Mouse (Mus musculus) thymus, postnatal 0 days (tissue): ENCODE data around the gene Lrrtm4. TPM values are rescaled to one million over a fixed set of nuclear protein-coding genes. Genes with fewer than 3 reads are reported as not detected.

ENCODE experiments used
- DNase-seq: peaks from one replicate; pipeline ENCODE4 v3.0.0-alpha.2; 2015; ENCODE audit warnings: low spot score
- polyA plus RNA-seq: library from polyadenylated mRNA; unstranded; fragments of >200 nt; fragmentation: Nextera tagmentation; extraction: Ambion mirVana; gene quantifications from 2 replicates; pipeline ENCODE4 v1.2.1, GENCODE M21; 2015

Gene Lrrtm4
- 0.04 TPM in 1 of 2 replicates, not detected in the other for polyA plus RNA-seq

- DNase-seq = no peak
These were observed at the start of gene Lrrtm4 for GRCm38 (mm10) chr6:80018765-80019164. Gene Lrrtm4 (plus strand): TSS chr6:80018877.

GRCm38 (mm10) chr6:80019189-80019860, 648 bp downstream of the Lrrtm4 start:
- no peak for DNase-seq

- no peak for DNase-seq
These were observed 1.2 kb downstream of the Lrrtm4 start for GRCm38 (mm10) chr6:80019861-80020230.

GRCm38 (mm10) chr6:80056849-80057248, 38.2 kb downstream of the Lrrtm4 start:
- DNase-seq = no peak

GRCm38 (mm10) chr6:80078001-80078400, 59.3 kb downstream of the Lrrtm4 start:
- no peak for DNase-seq

- no peak for DNase-seq
These were observed 60.6 kb downstream of the Lrrtm4 start for GRCm38 (mm10) chr6:80079290-80079689.

- DNase-seq = no peak
These were observed 76.2 kb downstream of the Lrrtm4 start for GRCm38 (mm10) chr6:80094909-80095308.

GRCm38 (mm10) chr6:80105343-80105742, 86.7 kb downstream of the Lrrtm4 start:
- DNase-seq = no peak

GRCm38 (mm10) chr6:80105843-80106242, 87.2 kb downstream of the Lrrtm4 start:
- no peak for DNase-seq

- no peak for DNase-seq
These were observed 107.7 kb downstream of the Lrrtm4 start for GRCm38 (mm10) chr6:80126419-80126818.

- no peak for DNase-seq
These were observed 143.9 kb downstream of the Lrrtm4 start for GRCm38 (mm10) chr6:80162585-80162984.

GRCm38 (mm10) chr6:80181916-80182315, 163.2 kb downstream of the Lrrtm4 start:
- DNase-seq = no peak

- no peak for DNase-seq
These were observed 163.7 kb downstream of the Lrrtm4 start for GRCm38 (mm10) chr6:80182353-80182752.

- DNase-seq = no peak
These were observed 166.9 kb downstream of the Lrrtm4 start for GRCm38 (mm10) chr6:80185489-80186113.

GRCm38 (mm10) chr6:80186791-80187190, 168.1 kb downstream of the Lrrtm4 start:
- no peak for DNase-seq

GRCm38 (mm10) chr6:80209476-80209875, 190.8 kb downstream of the Lrrtm4 start:
- DNase-seq = no peak

- no peak for DNase-seq
These were observed 191.6 kb downstream of the Lrrtm4 start for GRCm38 (mm10) chr6:80210281-80210680.

- DNase-seq = no peak
These were observed 242.9 kb downstream of the Lrrtm4 start for GRCm38 (mm10) chr6:80261595-80261994.

GRCm38 (mm10) chr6:80263972-80264371, 245.3 kb downstream of the Lrrtm4 start:
- DNase-seq = no peak

- no peak for DNase-seq
These were observed 245.9 kb downstream of the Lrrtm4 start for GRCm38 (mm10) chr6:80264584-80264983.

- DNase-seq = no peak
These were observed 247.1 kb downstream of the Lrrtm4 start for GRCm38 (mm10) chr6:80265746-80266145.

GRCm38 (mm10) chr6:80286968-80287367, 268.3 kb downstream of the Lrrtm4 start:
- no peak for DNase-seq

- DNase-seq = no peak
These were observed 283.2 kb downstream of the Lrrtm4 start for GRCm38 (mm10) chr6:80301871-80302270.
